Mouse (Mus musculus) heart, adult 8-10 months (tissue): ENCODE data around the gene Pdlim5. TPM values are rescaled to one million over a fixed set of nuclear protein-coding genes. Genes with fewer than 3 reads are reported as not detected.
"Not testable (repeated sequence)": the region's sequence is repeated elsewhere in the genome, so short reads cannot be mapped to it uniquely, and the experiment has no call there.

Experiments
- DNase-seq: peaks from one replicate; pipeline ENCODE4 v3.0.0; 2022; ENCODE audit warnings: low spot score
- total RNA-seq, 4 experiments: library from RNA; stranded (reverse); gene quantifications; 2 replicates each; pipeline ENCODE4 v1.2.4; 2022

Pdlim5 gene
- total RNA-seq, 4 experiments from 2014 or later, result 698 to 745 (median 734) TPM

GRCm38 (mm10) chr3:142274993-142275392 is 120.5 kb downstream of the Pdlim5 start:
- DNase-seq, result no peak

DNA sequence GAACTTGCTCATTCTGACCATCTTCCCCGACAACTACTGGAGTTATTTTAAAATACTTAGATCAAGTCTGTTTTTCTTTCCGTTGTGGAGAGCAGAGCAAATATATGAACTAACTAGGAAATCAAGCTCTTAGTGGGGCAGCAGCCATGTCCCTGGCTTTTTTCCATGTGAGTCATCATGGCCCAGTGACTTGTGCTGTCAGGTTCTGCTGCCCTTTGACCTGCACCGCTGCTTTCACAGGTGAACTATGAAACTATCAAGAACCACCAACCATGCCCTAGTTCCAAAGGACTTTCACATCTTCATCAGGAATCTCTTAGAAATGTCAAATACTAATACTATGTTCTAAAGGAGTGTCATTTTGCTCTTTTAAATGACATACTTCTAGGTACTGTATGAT is 121.0 kb downstream of the Pdlim5 start:
- no peak for DNase-seq

GRCm38 (mm10) chr3:142273265-142273664 is 122.2 kb downstream of the Pdlim5 start:
- no peak for DNase-seq

DNA sequence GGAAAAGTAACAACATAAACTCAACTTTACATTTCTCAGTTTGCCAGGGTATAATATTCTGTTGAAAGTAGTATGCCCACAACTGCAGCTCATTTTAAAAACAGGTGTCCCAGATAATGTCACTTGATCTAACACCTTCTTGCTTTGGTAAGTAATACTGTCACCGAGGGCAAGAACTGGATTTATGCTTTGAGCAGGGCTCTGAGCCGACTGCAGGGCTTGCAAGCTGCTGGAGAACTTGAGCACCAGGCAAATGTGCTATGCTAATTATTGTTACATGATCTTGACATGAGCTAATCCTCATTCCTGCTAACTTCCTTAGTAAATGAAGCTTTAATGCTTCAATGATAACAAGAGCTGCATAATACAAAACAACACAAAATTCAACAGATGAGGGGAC is 139.1 kb downstream of the Pdlim5 start:
- DNase-seq, result no peak

GRCm38 (mm10) chr3:142252086-142252485 is 143.4 kb downstream of the Pdlim5 start:
- DNase-seq, result no peak

DNA sequence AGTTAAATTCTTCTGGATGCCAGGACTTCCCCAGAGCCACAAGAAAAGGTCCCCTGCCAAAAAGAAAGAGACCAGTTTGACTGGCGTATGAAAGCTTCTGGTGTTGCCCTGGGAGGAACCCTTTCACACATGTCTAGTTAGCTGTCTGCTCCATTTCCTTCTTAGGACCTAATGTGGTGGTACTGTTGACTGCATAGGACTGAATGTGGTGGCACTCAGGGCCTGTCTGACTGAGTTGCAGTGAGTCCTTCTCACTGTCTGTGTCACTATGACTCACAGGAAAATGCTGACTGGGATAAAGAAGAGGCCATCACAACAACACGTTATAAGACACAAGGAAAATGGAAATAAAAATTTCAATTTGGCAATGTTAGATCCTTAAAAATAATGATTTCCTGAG is 146.0 kb downstream of the Pdlim5 start:
- no peak for DNase-seq

GRCm38 (mm10) chr3:142243263-142243662 is 152.2 kb downstream of the Pdlim5 start:
- DNase-seq, result no peak

GRCm38 (mm10) chr3:142239298-142239697 is 156.2 kb downstream of the Pdlim5 start:
- no peak for DNase-seq

DNA sequence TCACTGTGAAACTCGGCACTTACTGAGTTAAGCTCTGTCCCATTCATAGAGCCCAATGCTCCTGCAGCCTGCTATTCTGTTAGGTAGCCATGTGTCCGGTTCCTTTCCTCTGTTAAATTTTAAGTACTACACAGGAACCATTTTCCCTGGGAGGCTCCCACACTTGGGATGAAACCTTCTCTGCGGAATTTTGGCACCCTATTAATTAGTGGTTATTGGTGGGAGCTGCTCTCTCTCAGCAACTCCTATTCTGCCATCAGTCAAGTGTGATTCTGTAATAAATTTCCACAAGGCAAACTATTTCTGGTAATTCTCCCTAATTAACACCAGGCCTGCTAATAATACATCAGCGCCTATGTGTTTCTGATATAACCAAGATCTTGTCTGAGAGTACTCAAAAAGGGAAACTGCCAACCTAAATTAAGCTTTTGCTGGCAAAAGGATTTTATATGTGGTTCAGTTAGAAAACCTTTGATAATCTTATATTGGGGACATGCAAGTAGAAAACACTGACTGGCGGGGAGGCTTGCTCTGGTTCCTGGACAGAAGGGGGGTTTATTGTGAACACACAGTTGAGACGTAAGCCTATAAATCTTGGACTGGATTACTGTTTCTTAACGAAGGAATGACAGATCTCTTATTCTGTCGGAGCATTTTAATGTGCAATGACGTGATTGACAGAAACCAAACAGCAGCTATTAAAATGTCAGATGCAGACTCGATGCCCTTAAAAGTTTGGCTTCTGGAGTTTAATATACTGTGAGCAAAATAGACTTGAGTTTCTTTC is 157.0 kb downstream of the Pdlim5 start:
- DNase-seq, result no peak

DNA sequence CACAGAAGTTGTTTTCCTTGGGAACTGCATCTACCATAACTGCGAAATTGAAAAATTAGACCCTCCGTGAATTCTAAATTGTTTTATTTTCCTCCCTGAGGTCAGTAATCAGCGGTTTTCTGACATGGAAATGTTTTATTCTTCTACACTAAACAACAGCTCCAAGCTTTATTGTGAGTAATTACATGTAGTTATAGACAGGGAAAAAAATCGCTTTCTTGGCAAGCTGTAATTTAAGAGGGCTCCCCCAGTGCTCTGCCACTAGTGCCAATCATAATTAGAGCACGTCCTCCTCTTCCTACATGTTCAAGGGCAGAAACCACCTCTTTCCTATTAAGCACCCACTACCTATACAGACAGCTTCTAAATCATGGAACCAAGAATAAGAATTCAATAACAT is 157.9 kb downstream of the Pdlim5 start:
- DNase-seq, result no peak

DNA sequence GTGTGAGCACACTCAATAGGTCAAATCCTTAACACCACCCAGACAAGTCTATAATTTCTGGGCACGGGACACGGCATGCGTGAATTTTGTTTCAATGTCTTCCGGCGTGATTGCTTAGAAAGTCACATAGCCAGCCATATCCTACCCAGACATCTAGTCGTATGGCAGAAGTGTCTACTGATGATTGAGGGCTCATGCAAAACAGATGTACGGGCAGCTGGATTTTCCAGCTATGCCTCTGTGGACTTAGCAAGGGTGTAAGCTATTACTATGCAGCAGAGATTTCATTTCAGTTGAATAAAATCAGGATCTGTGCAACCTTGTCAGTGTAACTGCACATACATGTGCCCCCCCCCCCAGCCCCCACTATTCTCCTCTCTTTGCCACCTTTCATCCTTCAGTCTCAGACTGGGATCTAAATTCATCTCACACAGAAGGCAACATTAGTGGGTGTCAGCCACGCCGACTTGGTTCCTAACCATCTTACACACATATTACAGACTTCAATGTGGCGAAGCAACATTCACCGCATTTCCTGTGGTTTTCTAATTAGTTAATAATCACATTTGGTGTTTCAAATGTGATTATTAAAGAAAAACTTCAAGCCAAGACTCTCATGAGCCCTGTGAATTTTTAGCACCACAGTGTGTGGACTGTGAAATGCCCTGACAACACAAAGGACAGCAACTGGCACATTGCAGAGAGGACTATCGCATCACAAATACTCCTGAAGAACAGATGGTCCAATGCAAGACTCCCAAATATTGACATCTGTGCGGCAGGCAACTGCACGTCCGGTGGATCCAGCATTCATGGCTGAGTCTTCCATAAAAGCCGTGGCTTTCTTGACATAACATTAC is 161.7 kb downstream of the Pdlim5 start:
- no peak for DNase-seq

DNA sequence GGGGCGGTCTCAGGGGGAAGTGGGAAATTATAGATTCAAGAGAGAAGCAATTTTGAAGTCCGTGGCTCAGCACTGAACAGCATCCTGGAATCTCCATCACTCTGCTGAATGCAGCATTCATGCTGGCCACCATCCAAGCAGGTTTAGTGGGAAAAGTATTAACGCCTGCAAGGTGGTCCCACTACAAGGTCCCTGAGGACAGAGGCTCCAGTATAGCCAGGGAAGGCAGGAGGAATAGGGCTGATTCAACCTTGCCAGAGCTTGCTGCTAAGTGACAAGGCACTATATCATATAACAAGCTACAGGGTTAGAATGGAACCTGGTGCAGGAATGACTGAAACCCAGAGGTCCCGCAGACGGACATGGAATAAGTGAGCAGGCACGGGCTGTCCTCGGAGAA is 166.8 kb downstream of the Pdlim5 start:
- DNase-seq, result no peak

DNA sequence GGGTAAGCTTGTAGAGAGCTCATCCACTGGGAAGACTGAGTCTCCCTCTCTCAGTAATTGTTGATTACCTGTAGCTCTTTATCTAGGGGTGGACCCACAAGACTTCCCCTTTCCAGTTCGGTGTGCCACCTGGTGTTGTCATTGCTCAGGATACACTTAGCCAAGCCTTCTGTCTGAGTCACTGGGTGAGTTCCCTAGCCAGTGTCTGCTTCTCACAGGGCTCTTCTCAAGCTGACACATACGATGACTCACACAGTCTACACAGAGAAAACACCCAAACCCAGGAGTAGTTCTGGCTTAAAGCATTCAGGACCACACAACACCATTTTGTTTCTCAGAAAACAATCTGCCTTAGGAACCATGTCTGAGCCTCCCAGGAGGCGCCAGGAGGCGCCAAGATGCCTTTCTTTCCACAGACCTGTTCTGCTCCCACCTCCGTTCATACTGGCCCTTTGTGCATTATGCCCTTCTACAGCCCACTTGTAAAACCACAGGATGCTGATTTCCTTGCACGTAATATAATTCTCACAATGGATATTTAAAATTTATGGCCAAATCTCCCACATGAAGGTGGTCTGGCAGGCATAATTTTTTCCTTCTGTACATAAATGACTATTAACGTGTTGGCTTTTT is 172.9 kb downstream of the Pdlim5 start:
- no peak for DNase-seq

DNA sequence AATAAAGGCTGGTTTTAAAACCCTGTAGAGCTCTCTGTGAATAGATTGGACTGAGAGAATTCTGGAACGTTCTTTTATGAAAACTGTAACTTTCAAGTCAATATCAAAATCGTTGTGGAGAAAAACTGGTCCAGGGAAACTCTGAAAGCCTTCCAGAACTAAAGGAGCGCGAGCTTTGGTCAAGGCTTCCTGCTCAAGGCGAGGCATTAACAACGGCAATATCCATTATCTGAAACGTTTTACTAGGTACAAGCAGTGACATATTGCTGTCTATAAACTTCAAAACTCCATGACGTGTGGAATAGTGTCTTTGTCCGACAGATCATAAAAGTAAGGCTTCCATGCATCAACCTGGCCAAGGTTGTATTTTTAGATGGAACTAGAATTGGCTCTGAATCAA is 175.6 kb downstream of the Pdlim5 start:
- DNase-seq, result no peak

- no peak for DNase-seq
Measured at GRCm38 (mm10) chr3:142212821-142213220, 182.7 kb downstream of the Pdlim5 start.

DNA sequence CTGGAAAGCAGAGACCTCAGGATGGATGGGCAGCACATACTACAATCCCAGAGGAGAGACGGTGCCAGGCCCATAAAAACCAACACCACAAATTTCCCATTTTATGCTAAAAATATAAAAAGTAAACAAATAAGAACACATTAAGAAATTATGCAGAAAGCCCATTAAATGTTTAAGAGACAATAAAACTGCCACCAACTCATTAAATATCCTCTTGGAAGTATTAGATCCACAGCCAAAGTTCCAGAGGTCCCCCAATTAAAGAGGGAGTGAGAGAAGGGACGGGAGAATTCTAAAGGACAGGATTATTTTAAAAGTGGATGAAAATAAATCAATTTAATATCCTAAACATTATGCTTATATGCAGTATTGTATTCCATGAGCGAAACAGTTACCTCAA is 183.3 kb downstream of the Pdlim5 start:
- no peak for DNase-seq

GRCm38 (mm10) chr3:142209981-142210380 is 185.5 kb downstream of the Pdlim5 start:
- no peak for DNase-seq

DNA sequence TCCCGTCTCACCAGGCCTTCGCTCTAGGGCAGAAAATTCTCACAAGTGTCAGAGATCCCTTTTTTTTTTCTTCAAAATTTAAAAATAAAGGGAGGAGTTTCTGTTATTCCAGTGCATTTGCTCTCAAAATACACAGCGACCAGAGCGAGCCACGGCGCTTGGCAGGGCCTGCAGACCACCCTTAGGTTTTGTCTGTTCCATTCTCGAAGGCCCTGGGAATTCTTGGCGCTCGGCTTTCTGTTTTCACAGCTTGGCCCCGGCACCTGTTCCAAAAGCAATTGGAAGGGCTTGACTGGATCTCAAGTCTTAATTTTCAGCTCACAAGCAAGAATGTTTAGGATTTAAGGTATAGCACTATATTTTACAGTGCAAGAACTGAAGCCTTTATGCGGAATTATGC is 186.4 kb downstream of the Pdlim5 start:
- no peak for DNase-seq

GRCm38 (mm10) chr3:142207488-142207887 is 188.0 kb downstream of the Pdlim5 start:
- no peak for DNase-seq

GRCm38 (mm10) chr3:142206316-142206715 is 189.2 kb downstream of the Pdlim5 start:
- no peak for DNase-seq

- DNase-seq, result no peak
Measured at GRCm38 (mm10) chr3:142196142-142196541, 199.4 kb downstream of the Pdlim5 start.

- DNase-seq, result not testable (repeated sequence)
Measured at GRCm38 (mm10) chr3:142191627-142192026, 203.9 kb downstream of the Pdlim5 start.
